Mouse (Mus musculus): Measurements from ENCODE around the gene Napsa. TPM values are rescaled to one million over a fixed set of nuclear protein-coding genes. Genes with fewer than 3 reads are reported as not detected.

The Napsa gene
- polyA plus RNA-seq, 1 experiment from 2014 or later, result 0.33 TPM

- H3K9ac ChIP-seq (ENCODE audit: low read length), result no peak overlapping the region
- DNase-seq (ENCODE audit: low spot score, missing footprints) (no peak), ATAC-seq (ENCODE audit: low FRiP score) (no peak)
- no peaks in the 10 kb centered on the region for H3K27me3 ChIP-seq (ENCODE audit: control insufficient read depth, insufficient read depth, low read length)
- H3K4me3 ChIP-seq (ENCODE audit: low read depth, low read length), result no peak overlapping the region
- no peaks in the 10 kb centered on the region for H3K4me1 ChIP-seq (ENCODE audit: control insufficient read depth, insufficient read depth, low read length)
- H3K27ac ChIP-seq (ENCODE audit: low read depth, low read length), result no peak overlapping the region
- 81% methylated on average over 7 of the region's 7 CpGs for WGBS
- H3K9me3 ChIP-seq (ENCODE audit: control insufficient read depth, low read length), result no peaks in the 10 kb centered on the region
- H3K4me2 ChIP-seq, result no peak overlapping the region
- H3K36me3 ChIP-seq (ENCODE audit: control insufficient read depth, insufficient read depth, low read length), result peaks cover 44% of the 10 kb centered on the region
These were observed 35.2 kb upstream of the Napsa start for GRCm38 (mm10) chr7:44537009-44537408.

GRCm38 (mm10) chr7:44537496-44537895 is 34.7 kb upstream of the Napsa start:
- Histone ChIP-seq H3K4me3 (ENCODE audit: low read depth, low read length) (no peak overlapping the region), H3K4me2 (no peak overlapping the region), H3K4me1 (ENCODE audit: control insufficient read depth, insufficient read depth, low read length) (no peaks in the 10 kb centered on the region), H3K36me3 (ENCODE audit: control insufficient read depth, insufficient read depth, low read length) (peaks cover 48% of the 10 kb centered on the region), H3K27ac (ENCODE audit: low read depth, low read length) (no peak overlapping the region), H3K27me3 (ENCODE audit: control insufficient read depth, insufficient read depth, low read length) (no peaks in the 10 kb centered on the region), H3K9me3 (ENCODE audit: control insufficient read depth, low read length) (no peaks in the 10 kb centered on the region), H3K9ac (ENCODE audit: low read length) (no peak overlapping the region)
- no peak for DNase-seq (ENCODE audit: low spot score, missing footprints)
- 94% methylated on average over 13 of the region's 13 CpGs for WGBS
- no peak for ATAC-seq (ENCODE audit: low FRiP score)

GRCm38 (mm10) chr7:44538756-44539624 is 33.2 kb upstream of the Napsa start:
- Histone ChIP-seq H3K4me2 (no peak overlapping the region), H3K4me1 (ENCODE audit: control insufficient read depth, insufficient read depth, low read length) (no peaks in the 10 kb centered on the region), H3K27me3 (ENCODE audit: control insufficient read depth, insufficient read depth, low read length) (no peaks in the 10 kb centered on the region), H3K36me3 (ENCODE audit: control insufficient read depth, insufficient read depth, low read length) (peaks cover 40% of the 10 kb centered on the region), H3K27ac (ENCODE audit: low read depth, low read length) (no peak overlapping the region), H3K9ac (ENCODE audit: low read length) (no peak overlapping the region), H3K4me3 (ENCODE audit: low read depth, low read length) (no peak overlapping the region), H3K9me3 (ENCODE audit: control insufficient read depth, low read length) (no peaks in the 10 kb centered on the region)
- 92% methylated on average over 41 of the region's 41 CpGs for WGBS
- DNase-seq (ENCODE audit: low spot score, missing footprints) (no peak), ATAC-seq (ENCODE audit: low FRiP score) (no peak)

GRCm38 (mm10) chr7:44542555-44542954 is 29.6 kb upstream of the Napsa start:
- 92% methylated on average over 11 of the region's 11 CpGs for WGBS
- Histone ChIP-seq H3K9ac (ENCODE audit: low read length) (no peak overlapping the region), H3K4me2 (no peak overlapping the region), H3K4me3 (ENCODE audit: low read depth, low read length) (no peak overlapping the region), H3K27me3 (ENCODE audit: control insufficient read depth, insufficient read depth, low read length) (no peaks in the 10 kb centered on the region), H3K27ac (ENCODE audit: low read depth, low read length) (no peak overlapping the region), H3K36me3 (ENCODE audit: control insufficient read depth, insufficient read depth, low read length) (peaks cover 20% of the 10 kb centered on the region), H3K4me1 (ENCODE audit: control insufficient read depth, insufficient read depth, low read length) (peaks cover 6% of the 10 kb centered on the region), H3K9me3 (ENCODE audit: control insufficient read depth, low read length) (0 out of 2 replicates have a peak, but pooled peaks cover 3% of the 10 kb centered on the region)
- ATAC-seq (ENCODE audit: low FRiP score) (no peak), DNase-seq (ENCODE audit: low spot score, missing footprints) (no peak)

GRCm38 (mm10) chr7:44543071-44543470 is 29.1 kb upstream of the Napsa start:
- Histone ChIP-seq H3K4me3 (ENCODE audit: low read depth, low read length) (no peak overlapping the region), H3K4me1 (ENCODE audit: control insufficient read depth, insufficient read depth, low read length) (peaks cover 11% of the 10 kb centered on the region), H3K27me3 (ENCODE audit: control insufficient read depth, insufficient read depth, low read length) (no peaks in the 10 kb centered on the region), H3K27ac (ENCODE audit: low read depth, low read length) (no peak overlapping the region), H3K9me3 (ENCODE audit: control insufficient read depth, low read length) (0 out of 2 replicates have a peak, but pooled peaks cover 3% of the 10 kb centered on the region), H3K4me2 (no peak overlapping the region), H3K36me3 (ENCODE audit: control insufficient read depth, insufficient read depth, low read length) (peaks cover 17% of the 10 kb centered on the region), H3K9ac (ENCODE audit: low read length) (no peak overlapping the region)
- WGBS, result 80% methylated on average over 12 of the region's 12 CpGs
- ATAC-seq (ENCODE audit: low FRiP score) (no peak), DNase-seq (ENCODE audit: low spot score, missing footprints) (no peak)

- Histone ChIP-seq H3K27ac (ENCODE audit: low read depth, low read length) (no peak overlapping the region), H3K36me3 (ENCODE audit: control insufficient read depth, insufficient read depth, low read length) (peaks cover 21% of the 10 kb centered on the region), H3K27me3 (ENCODE audit: control insufficient read depth, insufficient read depth, low read length) (no peaks in the 10 kb centered on the region), H3K4me2 (no peak overlapping the region), H3K4me1 (ENCODE audit: control insufficient read depth, insufficient read depth, low read length) (peaks cover 11% of the 10 kb centered on the region), H3K9ac (ENCODE audit: low read length) (no peak overlapping the region), H3K4me3 (ENCODE audit: low read depth, low read length) (no peak overlapping the region), H3K9me3 (ENCODE audit: control insufficient read depth, low read length) (0 out of 2 replicates have a peak, but pooled peaks cover 3% of the 10 kb centered on the region)
- 96% methylated on average over 3 of the region's 3 CpGs for WGBS
- ATAC-seq (ENCODE audit: low FRiP score), result no peak
- DNase-seq (ENCODE audit: low spot score, missing footprints), result peak; percentile 33
These were observed 25.9 kb upstream of the Napsa start for GRCm38 (mm10) chr7:44546274-44546673.

GRCm38 (mm10) chr7:44547041-44547440 is 25.1 kb upstream of the Napsa start:
- H3K27ac ChIP-seq (ENCODE audit: low read depth, low read length), result no peak overlapping the region

GRCm38 (mm10) chr7:44547725-44548124 is 24.5 kb upstream of the Napsa start:
- peaks cover 18% of the 10 kb centered on the region for H3K36me3 ChIP-seq (ENCODE audit: control insufficient read depth, insufficient read depth, low read length)
- no peaks in the 10 kb centered on the region for H3K27me3 ChIP-seq (ENCODE audit: control insufficient read depth, insufficient read depth, low read length)
- H3K4me3 ChIP-seq (ENCODE audit: low read depth, low read length), result peak overlapping the region; percentile 56
- H3K9me3 ChIP-seq (ENCODE audit: control insufficient read depth, low read length), result 0 out of 2 replicates have a peak, but pooled peaks cover 3% of the 10 kb centered on the region
- 29% methylated on average over 5 of the region's 5 CpGs for WGBS
- peaks cover 13% of the 10 kb centered on the region for H3K4me1 ChIP-seq (ENCODE audit: control insufficient read depth, insufficient read depth, low read length)
- DNase-seq (ENCODE audit: low spot score, missing footprints), result no peak
- no peak for ATAC-seq (ENCODE audit: low FRiP score)
- no peak overlapping the region for H3K27ac ChIP-seq (ENCODE audit: low read depth, low read length)
- H3K9ac ChIP-seq (ENCODE audit: low read length), result peak overlapping the region; percentile 70
- peak overlapping the region; percentile 77 for H3K4me2 ChIP-seq

More at GRCm38 (mm10) chr7:44547041-44547440, 25.1 kb upstream of the Napsa start:
- Histone ChIP-seq H3K9ac (ENCODE audit: low read length) (no peak overlapping the region), H3K4me3 (ENCODE audit: low read depth, low read length) (peak overlapping the region; percentile 56; the same call in 1 of the 2 replicates), H3K27me3 (ENCODE audit: control insufficient read depth, insufficient read depth, low read length) (no peaks in the 10 kb centered on the region), H3K9me3 (ENCODE audit: control insufficient read depth, low read length) (0 out of 2 replicates have a peak, but pooled peaks cover 3% of the 10 kb centered on the region), H3K36me3 (ENCODE audit: control insufficient read depth, insufficient read depth, low read length) (peaks cover 21% of the 10 kb centered on the region), H3K4me2 (peak overlapping the region; percentile 77), H3K4me1 (ENCODE audit: control insufficient read depth, insufficient read depth, low read length) (peaks cover 11% of the 10 kb centered on the region)
- WGBS, result 97% methylated on average over 13 of the region's 13 CpGs
- DNase-seq (ENCODE audit: low spot score, missing footprints), result peak; percentile 54
- no peak for ATAC-seq (ENCODE audit: low FRiP score)

- under 1% methylated on average over 43 of the region's 43 CpGs for WGBS
- Histone ChIP-seq H3K9me3 (ENCODE audit: control insufficient read depth, low read length) (0 out of 2 replicates have a peak, but pooled peaks cover 3% of the 10 kb centered on the region), H3K4me2 (peak within 1 kb of the TSS; percentile 77), H3K27me3 (ENCODE audit: control insufficient read depth, insufficient read depth, low read length) (no peaks in the 10 kb centered on the region), H3K9ac (ENCODE audit: low read length) (peak within 1 kb of the TSS; percentile 70), H3K27ac (ENCODE audit: low read depth, low read length) (no peak within 1 kb of the TSS), H3K4me1 (ENCODE audit: control insufficient read depth, insufficient read depth, low read length) (peaks cover 17% of the 10 kb centered on the region), H3K36me3 (ENCODE audit: control insufficient read depth, insufficient read depth, low read length) (peaks cover 18% of the 10 kb centered on the region), H3K4me3 (ENCODE audit: low read depth, low read length) (peak within 1 kb of the TSS; percentile 56)
- ATAC-seq (ENCODE audit: low FRiP score) (peak; percentile 92), DNase-seq (ENCODE audit: low spot score, missing footprints) (peak; percentile 100)
These were observed 23.6 kb upstream of the Napsa start, which contains the start of gene Pold1 for GRCm38 (mm10) chr7:44548497-44549087. TSS of gene Pold1 (minus strand) at chr7:44548849.

Measured in midbrain, embryonic 11.5 days (tissue).